Mouse (Mus musculus) adrenal gland, adult (tissue): ENCODE results near the gene Tcap.

Experiments used
- DNase-seq, 2 experiments: peaks; one replicate each; pipeline ENCODE4 v3.0.0; 2022 to 2023; ENCODE audit warnings: low spot score in 1 of 2; ENCODE audit not compliant: inconsistent age in 2 of 2

Tcap gene

DNA sequence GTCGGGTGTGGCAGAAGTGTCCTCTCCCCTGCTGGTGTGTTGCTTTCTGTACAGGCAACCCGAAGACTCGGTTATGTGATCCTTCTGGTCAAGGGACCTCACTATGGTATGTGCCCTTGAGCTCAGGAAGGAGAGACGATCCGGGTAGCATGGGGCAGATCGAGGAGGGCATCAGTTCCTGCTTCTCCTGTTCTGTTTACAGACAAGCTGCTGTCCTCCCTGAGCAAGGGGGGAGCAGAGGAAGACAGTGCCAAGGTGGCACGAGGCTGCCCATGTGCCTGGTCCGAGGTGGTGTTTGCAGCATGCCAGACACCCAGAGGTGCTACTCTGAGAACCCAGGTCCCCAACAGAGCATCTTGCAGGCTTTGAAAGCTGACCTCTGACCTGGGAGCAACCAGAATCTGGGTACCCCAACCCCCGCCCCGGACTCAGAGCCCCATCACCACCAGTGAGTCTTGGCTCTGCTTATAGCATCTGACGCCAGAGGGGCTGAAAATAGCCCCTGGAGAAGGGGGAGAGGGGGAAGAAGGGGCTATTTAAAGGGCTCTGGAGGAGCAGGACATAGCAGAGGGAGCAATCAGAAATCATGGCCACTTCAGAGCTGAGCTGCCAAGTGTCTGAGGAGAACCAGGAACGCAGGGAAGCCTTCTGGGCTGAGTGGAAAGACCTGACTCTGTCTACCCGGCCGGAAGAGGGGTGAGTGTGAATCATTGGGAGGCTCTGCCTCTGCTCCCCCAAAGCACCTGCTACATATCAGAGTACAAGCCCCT, at the start of gene Tcap:
Tcap (plus strand) TSS at position 551 of the 770 bp plus-strand sequence.
- DNase-seq: no peak

DNA sequence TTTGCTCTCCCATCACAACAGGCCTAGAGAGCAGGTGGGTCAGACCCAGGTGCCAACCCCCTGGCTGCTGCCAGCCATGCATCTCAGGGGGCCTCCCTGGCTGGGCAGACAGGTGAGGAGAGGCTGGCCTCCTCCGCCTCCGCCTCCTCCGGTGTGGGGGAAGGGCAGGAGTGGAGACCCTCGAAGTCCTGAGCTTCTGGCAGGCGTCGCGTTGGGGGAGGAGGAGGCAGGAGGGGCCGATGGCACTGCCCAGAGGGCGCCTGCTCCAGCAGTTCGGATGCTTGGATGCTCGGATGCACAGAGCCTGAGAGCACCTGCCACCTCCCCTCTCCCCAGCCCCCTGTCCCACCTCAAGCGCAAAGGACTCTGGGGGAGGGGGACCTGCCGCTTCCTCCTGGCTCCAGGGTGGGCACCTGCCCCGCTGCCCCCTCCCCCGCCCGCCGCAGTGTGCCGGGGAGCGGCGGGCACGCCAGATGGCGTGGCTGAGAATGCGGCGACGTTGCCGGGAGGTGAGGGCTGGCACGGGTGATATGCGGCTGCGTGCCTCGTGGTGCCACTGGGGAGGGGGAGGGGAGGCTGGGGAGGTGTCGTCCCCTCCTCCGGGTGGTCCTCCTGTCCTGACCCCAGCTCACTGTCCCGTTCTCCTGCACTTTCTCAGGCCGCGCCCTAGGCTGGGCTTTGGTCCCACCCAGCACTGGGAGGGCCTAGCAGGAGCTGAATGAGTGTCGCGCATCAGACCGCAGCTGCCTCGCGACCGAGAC, 49.5 kb upstream of the Tcap start:
- peak in 1 of 2 experiments; percentile 15 for DNase-seq

DNA sequence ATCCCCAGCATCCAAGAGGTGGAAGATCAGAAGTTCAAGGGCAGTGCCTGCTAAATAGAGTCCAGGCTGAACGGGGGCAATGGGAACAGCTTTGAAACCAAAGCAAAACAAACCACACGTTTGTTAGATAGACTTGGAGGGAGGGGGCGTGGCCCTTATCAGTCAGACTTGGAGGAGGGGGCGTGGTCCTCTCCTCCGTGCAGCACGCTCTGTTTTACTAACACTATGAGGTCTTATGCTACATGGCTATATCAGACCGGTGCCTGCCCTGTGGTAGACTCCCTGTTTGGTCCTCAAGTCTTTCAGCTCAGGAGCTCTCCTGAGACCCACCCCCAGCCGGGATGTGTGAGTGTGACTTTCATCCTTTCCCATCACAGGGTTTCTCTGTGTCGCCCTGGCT, 48.4 kb upstream of the Tcap start:
- peak in 1 of 2 experiments; percentile 16 for DNase-seq

DNA sequence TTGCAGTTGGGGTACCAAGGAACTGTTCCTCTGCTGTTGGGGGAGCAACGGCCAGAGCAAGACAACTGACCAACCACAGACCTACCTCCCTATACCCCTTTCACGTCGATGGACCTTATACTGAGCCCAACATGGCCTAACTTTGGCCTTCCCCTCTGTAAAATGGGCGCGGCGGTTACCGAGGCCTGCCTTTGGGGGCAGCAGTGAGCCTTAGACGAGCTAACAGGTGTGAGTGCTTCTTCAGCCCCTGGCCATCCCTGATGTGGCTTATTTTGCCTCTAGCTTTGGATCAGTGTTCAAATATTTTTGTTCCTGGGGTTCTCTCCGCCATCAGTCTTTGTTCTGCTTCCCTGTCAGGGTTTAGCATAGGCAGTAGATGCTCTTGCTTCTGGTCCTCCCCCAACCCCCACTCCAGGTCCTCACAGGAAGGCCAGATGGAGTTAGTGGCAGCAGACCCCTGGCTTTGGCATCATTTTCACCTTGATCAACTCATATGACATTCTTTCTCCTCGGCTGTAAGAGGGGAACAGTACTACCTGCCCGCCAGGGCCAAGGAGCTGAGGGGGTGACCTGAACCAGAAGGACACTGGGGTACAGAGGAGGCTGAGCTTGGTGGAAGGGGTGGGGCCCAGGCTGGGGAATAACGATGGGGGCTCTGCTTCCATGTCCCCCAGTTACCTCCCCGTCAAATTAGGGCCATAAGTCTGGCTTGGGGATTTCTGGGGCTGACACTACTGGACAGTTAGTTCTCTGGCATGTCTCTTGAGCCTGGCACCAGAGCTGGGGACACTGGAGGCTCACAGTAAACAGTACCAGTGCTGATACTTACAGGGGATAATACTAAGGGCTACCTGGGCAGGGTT, 47.1 kb upstream of the Tcap start:
- no peak for DNase-seq

DNA sequence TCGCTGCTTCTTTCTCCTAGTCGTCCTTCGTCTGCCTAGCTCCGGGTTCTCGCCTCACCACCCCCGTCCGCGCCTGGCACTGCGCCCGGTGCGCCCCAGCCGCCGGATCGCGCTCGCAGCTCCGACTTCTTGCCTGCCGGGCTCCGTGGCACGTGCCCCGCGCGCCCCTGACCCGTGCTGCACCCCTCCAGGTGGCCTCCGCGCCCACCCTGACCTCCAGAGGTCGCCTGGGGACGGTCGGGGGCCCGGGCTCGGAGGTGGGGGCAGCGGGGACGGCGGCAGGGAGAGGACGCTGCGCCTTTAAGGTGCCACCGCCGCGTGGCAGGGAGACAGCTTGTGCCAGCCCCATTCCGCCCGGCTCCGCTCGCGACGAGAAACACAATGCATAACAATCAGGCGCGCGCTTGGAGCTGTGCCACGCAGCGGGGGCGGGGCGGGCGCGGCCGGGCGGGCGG, 45.1 kb upstream of the Tcap start:
- peak; percentile 47 to 78 for DNase-seq

DNA sequence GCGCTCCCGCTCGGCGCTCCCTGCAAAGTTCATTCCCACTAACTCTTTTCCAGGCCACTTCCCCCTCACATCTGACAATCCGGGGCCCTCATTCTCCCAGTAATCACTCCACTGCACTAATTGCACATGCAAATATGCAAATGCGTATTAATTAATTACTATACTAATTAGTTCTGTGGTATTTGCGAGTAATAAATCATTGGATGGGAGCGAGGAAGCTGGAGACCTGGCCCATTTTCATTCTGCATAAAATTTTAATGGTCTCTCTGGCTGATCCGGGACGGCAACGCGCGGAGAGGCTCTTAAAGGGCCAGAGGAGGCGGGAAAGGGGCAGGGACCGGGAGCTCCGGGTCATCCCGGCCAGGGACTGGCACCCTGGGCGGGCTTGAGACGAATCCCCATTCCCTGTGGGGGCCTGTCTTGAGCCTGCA, 44.5 kb upstream of the Tcap start:
- DNase-seq: peak in 1 of 2 experiments; percentile 70

DNA sequence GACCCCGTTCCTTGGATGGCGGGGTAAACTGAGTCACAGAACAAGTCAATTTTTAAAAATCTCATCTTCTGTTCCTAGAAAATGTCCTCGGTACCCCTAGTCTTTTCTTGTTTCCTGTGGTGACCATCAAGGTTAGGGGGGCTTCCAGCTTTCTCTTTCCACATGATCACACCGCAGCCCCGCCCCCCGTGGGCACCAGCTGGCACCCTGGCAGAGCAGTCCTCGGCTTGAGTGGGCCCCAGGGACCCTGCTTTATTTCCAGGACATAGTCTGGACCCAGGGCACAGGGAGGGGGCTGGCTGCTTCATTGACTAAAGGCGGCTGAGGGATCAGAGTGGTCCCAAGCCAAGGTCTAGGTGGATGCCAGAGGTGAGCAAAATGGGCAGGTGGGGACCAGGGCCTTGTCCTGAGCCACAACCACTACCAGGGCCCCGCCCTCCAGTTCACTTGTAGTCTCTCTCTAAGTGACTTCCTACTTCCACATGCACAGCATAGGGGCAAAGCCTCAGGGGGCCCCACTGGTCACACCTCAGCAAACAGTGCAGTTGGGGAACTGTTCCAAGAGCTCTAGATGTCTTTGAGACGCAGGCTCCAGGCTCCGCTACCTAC, 43.8 kb upstream of the Tcap start:
- DNase-seq: no peak

DNA sequence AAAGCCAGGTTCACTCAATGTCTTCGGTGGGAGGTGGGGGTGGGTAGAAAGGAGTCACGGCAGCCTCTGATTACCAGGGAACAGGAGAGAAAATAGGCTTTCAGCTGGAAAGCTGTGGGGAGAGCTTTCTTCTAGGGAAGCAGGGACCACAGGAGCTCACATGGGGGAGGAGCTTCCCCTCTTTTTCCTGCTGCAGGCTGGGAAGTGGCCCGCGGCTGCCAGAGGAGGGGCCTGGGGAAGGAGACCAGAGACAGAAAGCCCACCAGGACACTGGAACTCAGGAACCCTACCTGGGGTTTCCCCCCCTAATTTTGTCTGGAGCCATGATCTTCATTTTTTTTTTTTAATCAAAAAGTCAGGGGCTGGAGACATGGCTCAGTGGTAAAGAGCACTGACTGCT, 43.0 kb upstream of the Tcap start:
- DNase-seq: no peak

DNA sequence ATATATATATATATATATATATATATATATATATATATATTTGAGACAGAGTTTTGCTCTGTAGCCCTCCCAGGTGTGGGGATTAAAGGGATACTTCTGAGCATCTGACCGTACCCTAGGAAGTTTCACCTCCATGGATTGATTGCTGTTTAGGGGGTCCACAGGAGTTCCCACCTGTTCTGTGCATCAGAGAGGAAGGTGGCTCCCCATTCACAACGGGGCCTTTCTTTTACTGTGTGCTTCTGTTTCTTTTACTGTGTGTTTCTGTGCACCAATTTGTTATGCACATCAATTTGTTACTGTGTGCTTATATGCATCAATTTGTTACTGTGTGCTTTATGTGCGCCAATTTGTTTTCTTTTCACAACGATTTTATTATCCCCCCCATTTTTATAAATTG, 42.4 kb upstream of the Tcap start:
- no peak for DNase-seq

DNA sequence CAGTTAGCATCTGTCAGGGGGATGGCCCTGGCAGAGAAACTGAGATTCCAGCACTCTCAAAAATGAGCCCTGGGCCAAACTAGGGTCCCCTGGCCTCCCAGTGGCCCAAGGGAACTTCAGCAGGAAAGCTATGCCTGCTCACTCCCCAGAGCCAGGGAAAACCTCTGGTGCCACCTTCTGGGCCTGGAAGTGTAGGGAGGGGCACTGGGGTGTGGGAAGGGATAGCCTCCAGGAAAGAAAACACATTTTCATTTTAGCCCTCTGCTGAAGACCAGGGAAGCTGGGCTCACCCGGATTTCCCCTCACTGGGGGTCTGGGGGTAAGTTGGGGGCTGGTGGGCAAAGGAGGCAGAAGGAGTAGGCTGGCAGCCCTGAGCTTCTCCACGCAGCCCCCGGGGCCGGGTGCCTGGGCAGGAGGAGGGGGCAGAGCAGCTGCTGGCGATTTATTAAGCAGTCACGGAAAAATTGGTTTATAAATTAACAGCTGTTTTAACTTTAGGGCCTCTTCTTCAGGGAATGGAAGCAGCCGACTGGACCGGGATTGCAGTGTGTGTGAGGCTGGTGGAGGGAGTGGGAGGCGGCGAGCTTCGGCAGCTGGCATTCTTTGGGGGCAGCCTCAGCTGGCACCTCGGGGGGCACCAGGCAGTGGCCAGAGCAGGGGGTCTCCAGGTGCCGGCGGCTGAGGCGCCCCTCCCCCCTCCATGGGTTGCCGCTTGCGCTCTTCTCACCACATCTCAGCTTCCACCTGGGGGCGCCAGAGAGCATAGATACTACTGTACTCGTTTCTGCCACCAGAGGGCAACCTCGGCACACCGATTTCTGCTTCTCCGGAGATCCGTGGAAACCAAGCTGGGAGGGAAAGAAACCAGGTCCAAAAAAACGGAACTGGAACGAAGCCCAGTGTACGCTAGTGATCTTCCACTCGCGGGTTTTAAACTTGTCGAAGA, 41.3 kb upstream of the Tcap start:
- DNase-seq: peak; percentile 90 to 98

DNA sequence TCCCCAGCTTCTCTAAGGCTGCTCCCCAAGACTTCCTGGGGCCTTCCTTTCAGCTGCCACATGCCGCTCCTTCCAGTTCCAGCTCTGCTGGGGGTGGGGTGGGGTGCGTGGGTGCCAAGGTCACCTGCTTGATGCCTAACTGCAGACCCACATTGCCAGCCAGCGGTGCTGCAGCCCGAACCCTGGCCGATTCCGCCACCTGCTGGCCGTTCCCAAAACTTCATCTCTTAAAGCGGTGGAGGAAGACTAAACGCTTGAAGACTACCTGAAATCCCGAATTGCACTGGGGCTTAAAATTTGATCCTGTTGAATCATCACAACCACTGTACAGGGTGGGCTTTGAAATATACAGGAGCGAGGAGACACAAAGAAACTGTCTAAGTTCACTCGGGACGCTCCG, 38.4 kb upstream of the Tcap start:
- peak; percentile 77 to 94 for DNase-seq

DNA sequence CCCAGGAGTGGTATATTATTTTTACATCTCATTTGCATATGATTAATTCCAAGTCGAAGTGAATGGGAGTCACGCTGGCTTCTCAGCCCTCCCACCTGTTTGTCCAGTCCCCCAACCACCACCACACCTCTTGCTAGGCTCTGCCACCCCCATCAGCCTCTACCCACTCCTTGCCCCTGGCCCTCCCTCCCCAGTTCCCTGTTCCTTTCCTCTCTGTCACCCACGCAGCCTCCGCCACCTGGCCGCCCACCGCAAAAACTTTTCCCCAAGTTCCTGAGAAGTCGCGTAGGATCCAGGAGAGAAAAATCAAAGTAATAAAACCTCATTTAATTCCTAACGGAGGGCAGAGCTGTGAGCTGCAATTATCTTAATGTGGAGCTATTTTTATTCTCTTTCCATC, 37.4 kb upstream of the Tcap start:
- DNase-seq: no peak

DNA sequence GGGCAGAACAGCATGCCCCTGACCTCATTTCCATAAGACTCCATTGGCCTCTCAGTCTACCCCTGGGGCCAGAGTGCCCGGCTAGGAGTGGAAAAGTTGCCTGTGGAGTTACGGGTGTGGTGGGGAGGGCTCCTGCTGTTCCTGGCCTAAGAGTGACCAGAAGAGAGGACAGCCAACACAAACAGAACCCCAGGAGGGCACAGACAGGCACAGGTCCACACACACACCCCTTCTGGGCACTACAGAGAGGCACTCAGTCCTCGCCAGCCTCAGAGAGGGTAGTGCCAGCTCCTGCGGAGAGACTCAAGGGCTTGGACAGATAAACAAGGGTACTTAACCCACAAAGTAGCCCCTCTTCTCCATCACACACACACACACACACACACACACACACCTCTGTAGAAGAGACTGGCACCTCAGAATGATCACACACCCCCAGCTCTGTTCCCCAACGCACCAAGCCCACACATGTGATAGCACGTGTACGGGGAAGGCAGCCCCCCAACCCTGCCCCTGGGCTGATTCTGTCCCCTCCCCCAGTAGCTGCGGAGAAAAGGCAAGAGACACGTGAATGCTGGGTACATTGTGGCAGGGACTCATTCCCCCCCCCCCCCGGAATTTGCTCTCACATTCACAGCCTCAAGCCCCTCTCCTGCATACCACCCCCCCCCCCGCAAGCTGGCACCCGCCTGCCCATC, 36.1 kb upstream of the Tcap start:
- DNase-seq: no peak

DNA sequence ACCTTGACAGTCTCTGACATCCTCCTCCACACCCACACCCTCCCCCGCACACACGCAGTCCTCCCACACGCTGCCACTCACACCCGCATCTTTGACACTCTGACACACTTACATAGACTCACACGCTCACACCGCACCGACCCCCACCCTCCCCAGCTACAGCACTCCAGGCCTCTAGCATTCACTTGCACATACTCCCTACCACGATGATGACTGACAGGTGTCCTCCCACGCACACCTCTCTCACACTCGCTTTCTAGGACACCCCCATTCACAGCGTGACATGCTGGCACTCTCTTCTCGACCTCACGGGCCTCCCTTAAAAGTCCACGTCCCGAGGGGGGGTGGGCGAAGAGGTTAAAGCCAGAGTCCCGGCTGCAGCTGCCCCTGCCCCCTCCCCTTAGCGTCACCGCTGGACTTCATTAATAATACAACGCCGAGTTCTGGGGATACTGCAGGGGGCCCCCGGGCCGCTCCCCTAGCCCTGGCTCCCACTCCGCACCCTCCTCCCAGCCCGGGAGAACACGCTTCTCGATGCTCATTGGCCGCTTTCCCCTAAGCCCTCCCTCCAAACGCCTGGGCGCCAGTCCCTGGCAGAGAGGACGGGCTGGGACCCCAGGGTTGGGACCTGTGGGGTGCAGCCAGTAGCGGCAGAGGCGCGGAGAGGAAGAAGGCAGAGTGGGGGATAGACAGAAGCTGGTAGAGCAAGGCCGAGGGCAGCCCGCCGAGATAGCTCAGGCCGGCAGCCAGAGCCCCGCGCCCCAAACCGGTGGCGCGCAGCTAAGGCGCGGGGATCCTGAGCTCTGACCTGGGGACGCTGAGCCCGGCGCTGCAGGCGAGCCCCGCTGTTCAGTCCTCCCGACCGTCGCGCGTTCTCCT, 35.3 kb upstream of the Tcap start, which contains the start of gene Ppp1r1b:
Ppp1r1b (plus strand) TSS at position 322 of the 879 bp plus-strand sequence.
- peak; percentile 43 to 72 for DNase-seq

DNA sequence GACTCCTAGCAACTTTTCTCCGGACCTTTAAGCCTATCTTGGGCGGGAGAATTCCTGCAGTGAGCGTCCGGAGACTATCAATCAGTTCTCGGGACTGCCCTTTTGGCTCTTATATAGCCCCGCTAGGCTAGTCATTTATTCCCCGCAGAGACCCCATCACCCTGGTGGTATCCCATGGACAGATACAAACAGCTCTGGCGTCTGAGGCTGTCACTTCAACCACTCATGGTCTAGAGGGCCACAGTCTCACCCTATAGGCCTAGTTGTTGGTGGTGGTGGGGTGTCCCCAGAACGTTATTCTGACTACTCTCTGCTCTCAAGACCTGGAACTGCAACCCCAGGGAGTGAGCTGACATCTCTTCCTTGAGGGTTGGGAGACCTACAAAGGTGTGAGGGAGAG, 34.3 kb upstream of the Tcap start:
- DNase-seq: no peak

DNA sequence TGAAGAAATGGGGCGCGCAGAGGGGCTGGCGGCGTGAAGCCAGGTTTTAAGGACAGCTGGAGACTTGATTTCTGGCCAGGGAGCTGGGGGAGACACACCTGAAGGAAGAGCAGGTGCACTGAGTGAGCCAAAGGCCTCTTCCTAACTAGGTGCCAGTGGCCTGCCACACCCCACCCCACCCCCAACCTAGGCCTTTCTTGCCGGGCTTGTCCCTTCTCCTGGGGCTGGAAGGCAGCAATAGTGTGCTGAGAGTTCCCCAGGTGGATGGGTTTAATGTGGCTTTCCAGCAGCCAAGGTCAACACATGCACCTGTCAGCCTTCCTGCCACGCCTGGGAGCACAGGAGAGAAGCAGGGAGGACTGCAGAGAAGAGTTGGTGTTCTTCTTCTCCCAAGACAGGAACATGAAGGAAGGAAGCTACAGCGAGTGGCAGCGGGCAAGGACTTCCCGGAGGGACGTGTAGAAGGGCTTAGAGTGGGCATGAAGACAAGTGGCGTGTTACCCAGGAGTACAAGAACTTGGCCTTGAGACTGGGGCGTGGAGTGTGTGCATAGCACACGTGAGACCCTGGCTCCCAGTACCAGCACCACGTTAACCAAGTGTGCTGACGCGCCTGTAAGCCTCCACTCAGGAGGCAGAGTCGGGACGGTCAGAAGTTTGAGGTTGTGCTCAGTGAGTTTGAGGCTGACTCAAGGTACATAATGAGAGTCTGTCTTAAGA, 31.2 kb upstream of the Tcap start:
- no peak for DNase-seq

DNA sequence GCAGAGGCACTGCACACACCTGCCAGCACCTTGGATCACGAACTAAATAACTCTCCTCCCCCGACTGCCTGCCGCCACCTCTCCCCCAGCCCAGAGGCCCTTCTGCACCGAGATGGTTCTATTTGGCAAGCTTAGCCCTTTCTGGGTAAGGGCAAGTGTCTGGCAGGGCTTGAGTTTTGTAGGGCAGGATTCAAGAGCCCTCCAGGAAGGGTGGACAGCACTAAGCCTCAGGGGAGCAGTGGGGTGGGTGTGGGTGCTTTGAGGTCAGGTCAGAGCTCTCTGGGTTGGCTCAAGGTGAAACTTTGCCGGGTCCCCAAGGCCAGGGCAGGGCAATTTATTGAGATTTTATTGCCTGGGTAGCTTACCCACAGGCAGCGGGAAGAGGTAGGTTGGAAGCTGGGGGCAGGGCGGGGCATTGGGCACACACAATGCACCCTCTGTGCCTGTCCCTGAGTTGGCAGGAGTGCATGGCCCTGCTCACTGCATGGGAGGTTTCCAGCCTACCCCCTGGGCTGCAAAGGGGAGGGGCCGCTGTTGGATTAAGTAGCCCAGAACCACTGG, 29.9 kb upstream of the Tcap start:
- no peak for DNase-seq
